Mouse (Mus musculus) kidney, adult 8-10 months (tissue): Measurements from ENCODE around the gene Ahsa1.
"Not testable (repeated sequence)": the region's sequence is repeated elsewhere in the genome, so short reads cannot be mapped to it uniquely, and the experiment has no call there.

Source experiments
- DNase-seq, 2 experiments: peaks; one replicate each; pipeline ENCODE4 v3.0.0; 2022

Gene Ahsa1

DNA sequence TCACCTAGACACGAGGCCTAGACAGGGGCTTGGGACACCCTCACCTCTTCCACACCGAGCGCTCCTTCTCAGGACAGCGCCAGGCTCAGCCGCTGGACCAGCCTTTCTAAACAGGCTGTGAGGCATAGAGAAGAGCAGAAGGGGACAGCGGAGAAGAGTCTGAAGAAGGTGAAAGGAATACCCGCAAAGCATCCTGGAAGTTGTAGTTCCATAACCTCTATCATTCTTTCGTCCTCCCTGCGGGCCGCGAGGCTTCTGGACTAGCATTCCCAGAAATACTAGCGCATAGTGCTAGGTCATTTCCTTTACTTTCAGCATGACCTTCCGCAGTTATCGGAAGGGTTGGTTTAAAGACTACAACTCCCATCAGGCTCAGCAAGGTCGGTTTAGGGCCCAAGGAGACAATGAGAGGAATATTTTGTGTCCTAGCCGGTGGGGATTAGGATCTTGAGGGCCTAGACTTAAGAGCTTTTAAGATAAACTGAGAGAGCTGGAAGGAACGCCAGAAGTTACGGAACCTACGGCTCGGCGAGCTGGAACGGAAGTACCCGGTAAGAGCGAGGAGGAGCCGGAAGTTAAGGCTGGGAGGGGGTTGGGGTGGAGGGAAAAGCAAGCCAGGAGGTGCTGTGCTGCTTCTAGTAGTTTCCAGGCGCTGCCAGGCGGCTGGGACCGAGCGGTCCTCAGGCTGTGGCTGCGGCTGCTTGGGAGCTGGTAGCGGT is at the start of gene Ahsa1, which contains the start of gene Vipas39:
Ahsa1 (plus strand) TSS at position 372 of the 719 bp plus-strand sequence.
Vipas39 (minus strand) TSS at position 149 of the 719 bp plus-strand sequence.
- peak; percentile 93 to 96 for DNase-seq

DNA sequence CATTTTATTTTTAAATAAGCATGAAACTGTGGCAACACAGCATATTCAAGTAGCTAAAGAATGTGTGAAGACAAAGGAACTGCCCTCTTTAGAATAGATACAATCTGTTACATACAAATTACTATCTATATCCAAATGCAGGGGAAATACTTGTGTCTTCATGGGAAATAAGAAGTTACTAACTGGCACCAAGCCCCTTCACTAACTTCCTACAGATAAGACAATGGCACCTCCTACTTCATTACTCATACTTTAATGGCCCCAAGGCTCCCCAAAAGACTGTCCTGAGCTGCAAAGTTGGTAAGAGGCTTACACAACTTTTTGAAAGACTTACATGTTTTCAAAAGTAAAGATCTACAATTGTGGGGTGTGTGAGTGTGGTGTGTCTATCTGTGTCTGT is 48.7 kb upstream of the Ahsa1 start:
- no peak for DNase-seq

DNA sequence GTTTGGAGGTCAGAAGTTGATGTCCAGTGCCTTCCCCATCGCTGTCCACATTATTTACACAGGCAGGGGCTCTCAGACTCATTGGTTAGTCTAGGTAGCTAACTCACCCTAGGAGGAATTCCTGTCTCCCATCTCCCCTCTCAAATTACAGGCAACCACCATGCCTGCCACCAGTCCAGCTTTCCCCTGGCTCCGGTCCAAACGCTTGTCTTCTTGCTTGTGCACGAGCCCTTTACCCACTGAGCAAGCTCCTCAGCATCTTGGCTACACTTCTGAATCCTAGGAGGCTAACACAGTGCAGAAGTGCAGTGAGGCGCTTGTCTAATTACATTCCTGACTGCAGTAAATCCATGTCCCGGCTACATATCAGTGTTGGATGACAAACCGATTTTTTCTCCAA is 46.9 kb upstream of the Ahsa1 start:
- DNase-seq: no peak

GRCm38 (mm10) chr12:87224950-87225349 is 41.3 kb upstream of the Ahsa1 start:
- no peak for DNase-seq

GRCm38 (mm10) chr12:87226801-87227200 is 39.5 kb upstream of the Ahsa1 start:
- no peak for DNase-seq

DNA sequence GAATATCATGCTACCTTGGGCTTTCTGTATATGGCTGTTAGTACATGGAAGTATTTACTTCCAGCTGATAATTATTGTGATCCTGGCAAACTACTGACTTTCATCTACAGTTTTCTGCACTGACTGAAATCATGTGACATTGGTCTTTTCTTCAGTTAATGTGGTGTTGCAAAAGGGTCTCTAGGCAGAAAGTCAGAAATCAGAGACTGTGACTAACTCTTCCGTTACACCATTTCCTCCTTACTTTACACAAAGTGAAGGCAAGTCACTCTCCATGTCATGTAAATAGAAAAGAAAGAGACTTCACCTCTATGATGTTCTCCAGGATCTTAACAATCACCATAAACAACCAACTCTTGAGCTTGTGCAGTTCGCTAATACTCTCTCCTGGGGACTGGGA is 36.6 kb upstream of the Ahsa1 start:
- no peak for DNase-seq

GRCm38 (mm10) chr12:87230379-87230895 is 35.8 kb upstream of the Ahsa1 start:
- DNase-seq: no peak

DNA sequence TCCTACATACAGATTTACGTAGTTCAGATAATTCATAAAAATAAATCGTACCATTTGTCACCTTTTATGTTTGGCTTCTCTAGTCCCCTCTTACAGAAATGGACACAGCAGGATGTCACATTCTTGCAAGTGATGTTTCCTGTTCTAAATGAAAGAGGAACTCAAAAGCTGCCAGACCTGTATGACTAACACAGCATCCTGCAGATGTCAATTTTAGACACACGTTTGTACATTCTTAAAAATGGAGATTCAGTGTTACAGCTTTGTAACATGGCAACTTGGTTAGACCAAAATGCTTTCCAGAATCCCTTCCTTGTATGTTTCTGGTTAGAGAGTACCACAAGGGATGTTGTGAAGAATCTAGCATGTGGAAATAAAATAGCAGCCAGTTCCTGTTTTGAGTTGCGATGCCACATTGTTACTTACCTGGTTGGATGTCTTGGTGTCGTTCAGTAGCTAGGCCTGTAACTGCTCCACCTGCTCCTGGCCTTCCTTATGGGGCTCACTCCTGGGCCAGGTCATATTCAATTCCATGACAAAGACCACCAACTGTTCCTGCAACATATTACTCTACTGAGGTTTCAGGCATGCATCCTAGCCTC is 29.3 kb upstream of the Ahsa1 start:
- DNase-seq: no peak

DNA sequence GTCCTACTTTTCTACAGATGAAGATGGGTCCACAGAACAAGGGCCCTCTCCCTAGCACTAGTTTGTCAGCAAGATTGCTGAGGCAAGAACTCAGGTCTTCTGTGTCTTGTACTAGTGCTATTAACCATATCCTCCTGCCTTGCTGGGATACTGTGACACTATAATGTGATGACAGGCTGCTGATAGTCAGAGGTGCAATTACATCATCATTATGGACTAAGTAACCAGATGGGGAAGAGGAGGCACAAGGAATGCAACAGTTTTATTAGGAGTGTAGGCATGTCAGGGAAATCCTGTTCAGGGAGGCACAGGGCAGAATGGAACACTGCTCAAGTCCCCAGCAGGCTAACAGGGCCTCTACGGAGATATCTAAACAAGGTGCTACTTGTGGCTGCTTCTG is 27.6 kb upstream of the Ahsa1 start, which contains the start of gene Noxred1:
Noxred1 (minus strand) TSS at position 101 of the 400 bp plus-strand sequence.
- DNase-seq: no peak

GRCm38 (mm10) chr12:87250161-87250560 is 16.1 kb upstream of the Ahsa1 start:
- no peak for DNase-seq

DNA sequence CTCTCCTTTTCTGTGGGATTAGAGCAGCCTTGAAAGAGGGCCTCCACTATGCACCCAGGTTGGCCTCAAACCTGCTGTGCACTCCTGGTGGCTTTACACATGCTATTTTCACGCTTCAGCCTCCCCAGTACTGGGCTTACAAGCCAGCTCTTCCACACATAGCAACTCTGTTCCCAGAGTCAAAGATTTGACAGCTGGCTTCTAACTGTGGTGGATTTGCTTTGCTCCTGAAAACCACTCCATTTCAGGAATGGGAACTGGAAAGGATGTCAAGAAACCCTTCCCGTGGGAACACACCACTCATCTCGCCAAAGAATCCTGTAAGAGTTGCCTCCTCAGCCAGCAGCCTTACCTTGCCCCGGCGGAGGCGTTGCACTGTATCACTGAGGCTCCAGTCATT is 12.4 kb upstream of the Ahsa1 start:
- DNase-seq: no peak

DNA sequence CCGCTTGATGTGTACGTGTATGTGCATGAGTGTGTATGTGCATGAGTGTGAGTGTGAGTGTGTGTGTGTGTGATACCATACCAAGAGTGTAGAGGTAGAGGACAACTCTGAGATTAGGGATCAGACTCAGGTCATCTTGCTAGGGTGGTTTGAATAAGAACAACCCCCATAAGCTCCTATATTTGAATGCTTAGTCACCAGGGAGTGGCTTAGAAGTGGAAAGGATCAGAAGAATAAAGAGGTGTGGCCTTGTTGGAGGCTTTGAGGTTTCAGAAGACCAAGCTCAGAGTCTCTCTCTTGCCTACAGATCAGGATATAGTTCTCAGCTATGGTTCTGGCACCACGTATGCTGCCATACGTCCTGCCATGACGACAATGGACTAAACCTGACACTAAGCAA is 9.7 kb upstream of the Ahsa1 start:
- DNase-seq: no peak

DNA sequence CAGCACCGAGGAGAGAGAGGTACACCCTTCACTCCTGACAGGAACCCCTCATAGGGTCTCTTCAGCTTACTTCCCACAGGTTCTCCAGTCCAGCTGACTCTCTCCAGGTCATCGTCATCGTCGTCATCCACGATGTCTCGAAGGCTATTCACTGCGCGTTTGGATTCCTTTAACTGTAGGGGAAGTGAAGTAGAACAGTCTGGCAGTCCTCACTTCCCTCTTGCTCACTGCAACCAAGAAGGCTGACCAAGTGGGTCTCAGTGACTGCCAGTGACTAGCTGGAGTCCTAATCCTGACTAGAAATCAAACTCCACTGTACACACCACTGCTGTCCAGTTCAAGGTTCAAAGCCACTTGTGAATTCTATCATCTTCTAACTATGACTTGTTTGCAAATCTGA is 5.7 kb upstream of the Ahsa1 start:
- no peak for DNase-seq

- no peak for DNase-seq
Observed at GRCm38 (mm10) chr12:87265444-87265843, 835 bp upstream of the Ahsa1 start.

GRCm38 (mm10) chr12:87266827-87267603 is 736 bp downstream of the Ahsa1 start:
- no peak for DNase-seq

- DNase-seq: peak; percentile 17 to 20
Observed at GRCm38 (mm10) chr12:87267682-87268081, 1.4 kb downstream of the Ahsa1 start.

DNA sequence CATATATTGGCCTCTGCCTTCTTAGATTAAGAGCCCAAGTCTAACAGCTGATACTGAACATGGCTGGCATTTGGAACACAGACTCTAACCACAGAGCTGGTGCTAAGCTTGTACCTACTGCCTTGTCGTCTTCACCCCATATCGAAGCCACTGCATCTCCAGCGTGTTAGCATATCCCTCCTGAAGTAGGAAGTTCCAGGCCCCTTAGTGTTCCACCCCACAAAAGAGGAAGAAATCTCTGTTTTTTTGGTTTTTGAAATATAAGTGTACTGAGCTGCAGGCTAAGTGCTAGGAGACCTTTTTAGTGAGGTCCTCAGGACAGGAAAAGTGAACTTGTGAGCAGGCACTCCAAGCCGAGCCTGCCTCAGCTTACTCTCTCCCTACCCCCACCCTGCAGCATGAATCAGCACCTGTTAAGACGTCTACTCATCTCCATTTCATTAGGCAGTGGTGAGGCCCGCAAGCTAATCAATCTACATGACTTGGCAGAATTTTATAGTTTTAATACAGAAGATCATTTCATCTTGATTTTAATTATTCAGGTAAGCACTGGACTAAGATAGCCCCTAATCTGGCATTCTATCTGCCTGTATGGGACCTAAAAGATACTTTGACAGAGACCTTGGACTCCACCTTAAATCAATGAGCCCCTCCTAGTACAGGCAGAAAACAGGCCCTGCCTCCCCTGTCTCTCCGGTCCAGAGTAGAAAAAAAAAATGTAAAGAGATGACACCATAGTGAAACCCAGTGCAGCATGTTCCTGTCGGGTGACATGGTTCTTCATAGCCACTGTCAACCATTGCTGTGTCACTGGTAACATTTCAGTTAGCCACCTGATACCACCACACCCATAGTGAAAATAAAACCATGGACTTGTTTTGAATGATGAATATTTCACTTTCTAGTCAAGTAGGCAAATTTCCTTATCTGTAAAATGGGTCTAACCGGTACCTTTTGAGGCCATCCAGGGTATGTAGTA is 8.9 kb downstream of the Ahsa1 start:
- DNase-seq: no peak

GRCm38 (mm10) chr12:87277251-87277650 is 11.0 kb downstream of the Ahsa1 start:
- DNase-seq: not testable (repeated sequence)

GRCm38 (mm10) chr12:87278118-87278730 is 11.9 kb downstream of the Ahsa1 start:
- no peak for DNase-seq

- peak in 1 of 2 experiments; percentile 6 for DNase-seq
Observed at GRCm38 (mm10) chr12:87279350-87279749, 13.1 kb downstream of the Ahsa1 start.

GRCm38 (mm10) chr12:87279879-87280278 is 13.6 kb downstream of the Ahsa1 start:
- peak in 1 of 2 experiments; percentile 20 for DNase-seq

DNA sequence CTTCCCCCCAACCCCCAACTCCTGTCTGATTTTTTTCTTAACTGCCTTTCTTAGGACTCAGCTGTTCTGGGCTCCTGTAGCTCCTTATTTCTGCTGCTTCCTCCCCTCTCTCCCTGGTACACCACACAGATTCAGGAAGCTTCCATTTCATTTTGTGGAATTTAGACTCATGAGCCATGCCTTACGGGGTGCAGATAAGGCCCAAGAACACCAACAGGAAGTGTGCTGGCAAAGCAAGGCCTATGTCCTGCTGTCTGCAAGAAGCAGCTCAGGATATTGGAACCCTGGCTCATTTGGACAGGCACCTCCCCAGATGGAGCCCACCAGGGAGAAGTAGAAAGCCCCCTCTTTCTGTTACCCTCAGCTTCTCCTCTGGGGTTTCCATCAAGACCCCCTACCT is 15.5 kb downstream of the Ahsa1 start:
- DNase-seq: no peak
